Mouse (Mus musculus) heart, adult 2 months (tissue): ENCODE measurements around the gene Psmb11.

ENCODE experiments used
- CTCF ChIP-seq: fragments of 200-600 bp; IDR thresholded peaks from 2 replicates; pipeline ENCODE4 v1.8.1; 2022; ENCODE audit warnings: antibody characterized with exemption, mild to moderate bottlenecking, moderate library complexity
- POLR2A ChIP-seq: fragments of 200-500 bp; IDR thresholded peaks from 2 replicates; pipeline ENCODE4 v1.6.1; 2011; ENCODE audit warnings: mild to moderate bottlenecking, low read depth, low read length, control low read depth; ENCODE audit not compliant: insufficient read depth

DNA sequence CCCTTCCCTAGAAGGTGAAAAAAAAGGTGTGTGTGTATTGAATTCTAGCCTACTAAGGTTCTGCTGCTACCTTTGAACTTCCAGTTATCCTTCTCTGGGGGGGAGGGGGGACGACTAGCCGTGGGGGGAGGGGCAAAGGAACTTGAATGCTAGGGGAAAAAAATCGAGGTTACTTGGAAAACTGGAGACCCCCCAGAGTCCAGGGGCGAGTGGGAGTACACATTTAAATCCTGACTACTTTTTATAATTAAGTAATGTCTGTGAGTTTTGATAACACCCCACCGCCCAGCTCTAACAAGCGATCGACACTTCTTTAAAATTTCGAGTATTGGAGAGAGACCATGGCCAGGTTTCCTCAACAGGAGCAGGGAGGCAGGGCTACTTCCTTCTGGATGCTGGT is 46.2 kb upstream of the Psmb11 start:
- no peak for TF ChIP-seq CTCF
- no peak for TF ChIP-seq POLR2A
